Mouse (Mus musculus): Measurements from ENCODE around the gene Jsrp1. TPM values are rescaled to one million over a fixed set of nuclear protein-coding genes. Genes with fewer than 3 reads are reported as not detected.
"Not testable (repeated sequence)": the region's sequence is repeated elsewhere in the genome, so short reads cannot be mapped to it uniquely, and the experiment has no call there.

Jsrp1 gene
- polyA plus RNA-seq, 1 experiment from 2014 or later, result 0.95 TPM

DNA sequence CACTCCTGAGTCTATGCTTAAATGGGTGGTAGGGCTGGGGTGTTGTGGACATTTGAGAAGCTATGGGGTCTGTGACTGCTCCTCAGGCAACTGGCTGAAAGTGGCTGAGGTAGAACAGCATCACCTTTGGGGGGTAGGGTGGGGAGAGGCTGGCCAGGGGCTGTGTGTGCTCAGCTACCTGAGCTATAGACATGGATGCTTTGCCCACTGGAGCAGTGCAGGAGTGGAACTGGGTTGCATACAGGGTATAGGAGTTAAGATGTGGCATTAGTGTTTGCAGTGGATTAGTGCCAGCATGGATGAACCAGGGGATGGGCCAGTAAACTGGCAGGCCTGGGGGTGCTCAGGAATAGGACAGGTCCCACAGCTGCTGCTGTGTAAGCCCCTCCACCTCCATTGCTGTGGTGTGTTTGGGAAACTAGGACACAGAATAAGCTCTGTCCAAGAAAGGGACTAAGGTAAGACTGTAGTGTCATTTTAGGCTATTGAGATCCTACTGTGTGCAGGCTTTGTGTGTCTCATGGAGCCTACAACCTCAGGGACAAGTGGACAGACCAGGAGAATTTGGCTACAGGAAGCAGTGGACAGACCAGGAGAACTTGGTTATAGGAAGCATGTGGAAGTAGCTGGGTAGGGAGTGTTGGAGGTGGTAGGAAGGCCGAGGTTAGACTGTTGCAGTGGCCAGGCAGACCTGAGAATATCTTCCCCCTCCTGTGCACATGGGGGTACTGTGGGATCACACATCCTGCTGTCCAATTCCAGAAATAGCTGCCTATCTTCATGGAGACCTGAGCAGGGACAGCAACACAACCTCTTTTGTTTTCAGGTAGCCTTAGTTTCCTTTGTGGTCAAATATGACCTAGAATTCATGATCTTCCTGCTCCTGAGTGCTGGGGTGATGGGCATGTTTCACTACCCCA is 16.3 kb upstream of the Jsrp1 start:
- no peak for DNase-seq (ENCODE audit: low spot score)
- H3K27ac ChIP-seq (ENCODE audit: low read depth), result no peak overlapping the region
- no peaks in the 10 kb centered on the region for H3K9me3 ChIP-seq (ENCODE audit: control insufficient read depth, low read length)
- H3K27me3 ChIP-seq (replicated peaks; ENCODE audit: control insufficient read depth, insufficient read depth, low read length), result peaks cover 17% of the 10 kb centered on the region
- peaks cover 15% of the 10 kb centered on the region; the same call in 1 of the 2 replicates for H3K4me1 ChIP-seq (replicated peaks; ENCODE audit: control insufficient read depth, insufficient read depth, low read length)
- H3K4me3 ChIP-seq (ENCODE audit: low read depth, low read length), result no peak overlapping the region
- H3K9ac ChIP-seq (ENCODE audit: low read length), result no peak overlapping the region
- no peak overlapping the region for H3K4me2 ChIP-seq (ENCODE audit: low read length)
- 74% methylated on average over 1 of the region's 1 CpGs for WGBS
- peaks cover 14% of the 10 kb centered on the region for H3K36me3 ChIP-seq (ENCODE audit: control insufficient read depth, insufficient read depth, low read length)
- ATAC-seq (replicated peaks; ENCODE audit: low FRiP score, low TSS enrichment, low read depth), result no peak

DNA sequence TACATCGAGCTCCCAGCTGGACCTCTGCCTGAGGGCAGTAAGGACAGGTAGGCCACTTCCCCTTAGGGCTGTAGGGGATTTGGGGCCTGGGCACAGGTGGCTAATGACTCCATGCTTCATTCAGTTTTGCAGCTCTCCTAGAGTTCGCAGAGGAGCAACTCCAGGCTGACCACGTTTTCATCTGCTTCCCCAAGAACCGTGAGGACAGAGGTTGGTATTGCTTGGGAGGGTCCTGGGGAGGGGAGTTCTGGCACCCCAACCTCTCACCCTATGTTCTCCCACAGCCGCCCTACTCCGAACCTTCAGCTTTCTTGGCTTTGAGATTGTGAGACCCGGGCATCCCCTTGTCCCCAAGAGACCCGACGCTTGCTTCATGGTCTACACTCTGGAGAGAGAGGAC is 15.3 kb upstream of the Jsrp1 start:
- Histone ChIP-seq H3K4me1 (replicated peaks; ENCODE audit: control insufficient read depth, insufficient read depth, low read length) (peaks cover 15% of the 10 kb centered on the region; the same call in 1 of the 2 replicates), H3K4me2 (ENCODE audit: low read length) (peak overlapping the region; percentile 99), H3K36me3 (ENCODE audit: control insufficient read depth, insufficient read depth, low read length) (peaks cover 14% of the 10 kb centered on the region)
- not testable (repeated sequence) for H3K27ac ChIP-seq (ENCODE audit: low read depth); ATAC-seq (replicated peaks; ENCODE audit: low FRiP score, low TSS enrichment, low read depth); H3K9me3 ChIP-seq (ENCODE audit: control insufficient read depth, low read length); DNase-seq (ENCODE audit: low spot score); H3K9ac ChIP-seq (ENCODE audit: low read length); H3K27me3 ChIP-seq (replicated peaks; ENCODE audit: control insufficient read depth, insufficient read depth, low read length); H3K4me3 ChIP-seq (ENCODE audit: low read depth, low read length)
- 89% methylated on average over 9 of the region's 9 CpGs for WGBS

DNA sequence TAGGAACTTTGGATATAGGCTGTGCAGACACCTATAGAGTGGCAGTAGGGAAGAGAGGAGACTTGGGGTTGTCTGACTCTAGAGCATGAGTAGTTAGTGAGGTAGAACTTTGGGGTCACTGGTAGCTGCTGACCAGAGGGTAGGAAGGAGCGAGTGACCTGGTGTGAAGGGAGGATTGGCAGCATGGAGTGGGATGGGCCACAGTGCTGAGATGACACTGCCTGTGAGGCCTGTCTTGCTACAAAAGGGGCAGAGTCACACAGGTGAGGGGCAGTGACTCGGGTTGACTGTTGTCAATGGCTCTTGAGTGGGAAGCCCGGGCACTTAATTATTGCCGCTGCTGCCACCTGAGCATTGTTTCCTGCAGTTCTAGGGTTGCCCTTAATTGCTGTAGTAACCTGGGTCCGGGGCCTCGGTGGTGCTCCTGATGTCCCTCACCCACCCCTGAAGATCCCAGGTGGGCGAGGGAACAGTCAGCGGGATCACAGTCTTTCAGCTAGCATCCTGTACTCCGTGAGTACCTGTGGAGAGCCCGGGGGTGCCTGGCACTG is 14.6 kb upstream of the Jsrp1 start:
- Histone ChIP-seq H3K9ac (ENCODE audit: low read length) (peak overlapping the region; percentile 84), H3K4me2 (ENCODE audit: low read length) (peak overlapping the region; percentile 99), H3K27ac (ENCODE audit: low read depth) (no peak overlapping the region), H3K9me3 (ENCODE audit: control insufficient read depth, low read length) (no peaks in the 10 kb centered on the region), H3K4me1 (replicated peaks; ENCODE audit: control insufficient read depth, insufficient read depth, low read length) (peaks cover 15% of the 10 kb centered on the region; the same call in 1 of the 2 replicates), H3K27me3 (replicated peaks; ENCODE audit: control insufficient read depth, insufficient read depth, low read length) (0 out of 2 replicates have a peak, but pooled peaks cover 1% of the 10 kb centered on the region), H3K4me3 (ENCODE audit: low read depth, low read length) (peak overlapping the region; percentile 85), H3K36me3 (ENCODE audit: control insufficient read depth, insufficient read depth, low read length) (peaks cover 14% of the 10 kb centered on the region)
- ATAC-seq (replicated peaks; ENCODE audit: low FRiP score, low TSS enrichment, low read depth) (no peak), DNase-seq (ENCODE audit: low spot score) (no peak)
- WGBS, result 77% methylated on average over 10 of the region's 10 CpGs

DNA sequence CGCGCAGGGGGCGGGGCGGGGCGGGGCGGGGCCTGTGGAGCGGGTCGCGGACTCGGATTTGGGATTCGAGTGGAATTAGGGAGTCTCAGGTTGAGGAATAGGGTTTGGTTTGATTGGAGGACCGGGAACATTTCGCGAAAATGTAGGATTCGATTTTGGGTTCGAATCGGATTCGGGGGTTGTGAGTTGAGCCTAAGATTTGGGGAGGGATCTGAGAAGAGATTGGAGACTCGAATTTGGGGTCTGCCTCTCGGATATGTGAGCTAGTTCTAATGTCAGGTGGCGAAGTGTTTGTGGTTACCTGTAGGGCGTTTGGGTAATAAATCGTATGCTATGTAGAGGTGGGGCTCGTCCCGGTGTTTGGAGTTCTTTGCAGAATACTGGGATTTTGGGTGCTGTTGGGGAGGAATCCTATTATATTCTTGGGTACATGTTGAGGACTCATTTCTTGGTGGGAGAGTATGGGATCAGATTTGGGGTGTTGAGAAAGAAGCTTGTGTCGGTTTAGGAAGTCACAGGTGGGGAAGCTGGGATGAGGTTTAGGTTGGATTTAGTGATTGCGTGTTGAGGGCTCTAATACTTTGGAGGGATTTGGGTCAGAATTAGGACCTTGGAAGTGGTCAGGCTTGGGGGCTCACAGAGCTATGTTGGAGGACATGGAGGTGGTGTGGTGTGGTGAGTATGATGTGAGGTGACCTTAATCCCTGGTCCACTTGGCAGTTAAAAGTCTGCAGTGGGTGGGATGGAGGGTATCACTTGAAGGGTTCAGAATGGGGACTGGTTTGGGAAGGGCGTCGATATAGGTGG is 14.0 kb upstream of the Jsrp1 start:
- H3K9me3 ChIP-seq (ENCODE audit: control insufficient read depth, low read length), result no peaks in the 10 kb centered on the region
- peaks cover 14% of the 10 kb centered on the region for H3K36me3 ChIP-seq (ENCODE audit: control insufficient read depth, insufficient read depth, low read length)
- H3K4me3 ChIP-seq (ENCODE audit: low read depth, low read length), result peak overlapping the region; percentile 85
- H3K9ac ChIP-seq (ENCODE audit: low read length), result peak overlapping the region; percentile 84
- ATAC-seq (replicated peaks; ENCODE audit: low FRiP score, low TSS enrichment, low read depth) (no peak), DNase-seq (ENCODE audit: low spot score) (no peak)
- WGBS, result 6% methylated on average over 29 of the region's 29 CpGs
- H3K4me1 ChIP-seq (replicated peaks; ENCODE audit: control insufficient read depth, insufficient read depth, low read length), result peaks cover 15% of the 10 kb centered on the region; the same call in 1 of the 2 replicates
- H3K27ac ChIP-seq (ENCODE audit: low read depth), result peak overlapping the region; percentile 85; the same call in 1 of the 2 replicates
- peak overlapping the region; percentile 99 for H3K4me2 ChIP-seq (ENCODE audit: low read length)
- no peaks in the 10 kb centered on the region for H3K27me3 ChIP-seq (replicated peaks; ENCODE audit: control insufficient read depth, insufficient read depth, low read length)

DNA sequence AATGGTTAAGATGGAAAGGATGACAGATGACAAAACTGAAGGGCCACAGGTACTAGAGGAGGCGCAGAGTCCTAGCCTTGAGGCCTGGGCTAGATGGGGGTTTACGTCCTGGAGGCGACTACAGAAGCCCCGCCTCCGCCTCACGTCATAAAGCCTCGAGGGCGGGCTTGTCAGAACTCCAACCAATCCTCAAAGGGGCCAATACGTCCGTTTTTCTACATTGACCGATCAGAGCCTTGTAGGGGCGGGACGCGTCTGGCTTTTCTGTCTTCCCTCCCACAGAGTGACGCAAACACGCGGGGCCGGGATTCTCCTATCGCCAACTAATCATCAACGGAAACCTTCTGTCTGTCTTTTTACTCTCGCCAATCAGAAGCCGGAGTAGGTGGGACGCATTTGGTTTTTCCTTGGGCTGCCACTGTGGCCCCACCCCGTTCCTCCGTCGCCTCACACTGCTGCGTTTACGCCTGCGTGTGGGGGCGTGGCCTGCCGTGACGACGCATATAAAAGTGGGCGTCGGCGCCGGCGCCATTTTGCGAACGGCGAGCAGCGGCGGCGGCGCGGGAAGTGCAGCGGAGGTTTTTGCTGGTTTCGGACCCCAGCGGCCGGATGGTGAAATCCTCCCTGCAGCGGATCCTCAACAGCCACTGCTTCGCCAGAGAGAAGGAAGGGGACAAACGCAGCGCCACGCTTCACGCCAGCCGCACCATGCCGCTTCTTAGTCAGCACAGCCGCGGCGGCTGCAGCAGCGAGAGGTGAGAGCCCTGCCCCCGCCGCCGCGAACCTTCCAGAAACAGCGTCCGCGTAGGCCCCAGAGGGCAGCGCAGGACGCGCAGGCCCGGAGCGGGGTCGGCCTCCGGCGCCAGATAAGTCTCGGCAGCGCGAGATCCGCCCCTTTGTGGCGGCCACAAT is 13.1 kb upstream of the Jsrp1 start, which contains the start of gene Oaz1:
Gene Oaz1 (plus strand): TSS at position 506 of the 912 bp plus-strand sequence.
- under 1% methylated on average over 73 of the region's 82 CpGs for WGBS
- Histone ChIP-seq H3K9me3 (ENCODE audit: control insufficient read depth, low read length) (no peaks in the 10 kb centered on the region), H3K4me1 (replicated peaks; ENCODE audit: control insufficient read depth, insufficient read depth, low read length) (peaks cover 15% of the 10 kb centered on the region; the same call in 1 of the 2 replicates), H3K4me3 (ENCODE audit: low read depth, low read length) (peak within 1 kb of the TSS; percentile 85), H3K27ac (ENCODE audit: low read depth) (peak within 1 kb of the TSS; percentile 85), H3K36me3 (ENCODE audit: control insufficient read depth, insufficient read depth, low read length) (peaks cover 14% of the 10 kb centered on the region), H3K27me3 (replicated peaks; ENCODE audit: control insufficient read depth, insufficient read depth, low read length) (no peaks in the 10 kb centered on the region), H3K4me2 (ENCODE audit: low read length) (peak within 1 kb of the TSS; percentile 99), H3K9ac (ENCODE audit: low read length) (peak within 1 kb of the TSS; percentile 84)
- DNase-seq (ENCODE audit: low spot score) (peak; percentile 97), ATAC-seq (replicated peaks; ENCODE audit: low FRiP score, low TSS enrichment, low read depth) (peak; percentile 97)

DNA sequence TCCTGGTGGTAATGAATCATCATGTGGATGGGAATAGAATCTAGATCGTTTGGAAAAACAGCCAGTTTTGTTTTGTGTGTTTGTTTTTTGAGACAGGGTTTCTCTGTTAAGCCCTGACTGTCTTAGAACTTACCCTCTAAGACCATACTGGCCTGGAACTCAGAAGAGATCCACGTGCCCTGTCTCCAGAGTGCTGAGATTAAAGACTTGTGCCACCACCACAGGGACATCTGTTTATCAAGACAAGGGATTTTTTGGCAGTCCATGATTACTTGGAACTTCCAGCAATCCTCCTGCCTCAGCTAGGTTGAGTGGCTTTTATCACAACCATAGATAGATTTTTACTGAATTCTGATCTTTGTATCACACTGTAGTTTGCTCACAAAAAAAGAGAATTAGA is 11.5 kb upstream of the Jsrp1 start:
- peaks cover 12% of the 10 kb centered on the region for H3K36me3 ChIP-seq (ENCODE audit: control insufficient read depth, insufficient read depth, low read length)
- peaks cover 5% of the 10 kb centered on the region; the same call in 1 of the 2 replicates for H3K4me1 ChIP-seq (replicated peaks; ENCODE audit: control insufficient read depth, insufficient read depth, low read length)
- no peaks in the 10 kb centered on the region for H3K9me3 ChIP-seq (ENCODE audit: control insufficient read depth, low read length)
- 83% methylated on average over 2 of the region's 2 CpGs for WGBS
- H3K27ac ChIP-seq (ENCODE audit: low read depth), result no peak overlapping the region
- no peak overlapping the region for H3K4me3 ChIP-seq (ENCODE audit: low read depth, low read length)
- H3K27me3 ChIP-seq (replicated peaks; ENCODE audit: control insufficient read depth, insufficient read depth, low read length), result no peaks in the 10 kb centered on the region
- no peak for ATAC-seq (replicated peaks; ENCODE audit: low FRiP score, low TSS enrichment, low read depth)
- H3K4me2 ChIP-seq (ENCODE audit: low read length), result no peak overlapping the region
- no peak overlapping the region for H3K9ac ChIP-seq (ENCODE audit: low read length)
- DNase-seq (ENCODE audit: low spot score), result no peak

DNA sequence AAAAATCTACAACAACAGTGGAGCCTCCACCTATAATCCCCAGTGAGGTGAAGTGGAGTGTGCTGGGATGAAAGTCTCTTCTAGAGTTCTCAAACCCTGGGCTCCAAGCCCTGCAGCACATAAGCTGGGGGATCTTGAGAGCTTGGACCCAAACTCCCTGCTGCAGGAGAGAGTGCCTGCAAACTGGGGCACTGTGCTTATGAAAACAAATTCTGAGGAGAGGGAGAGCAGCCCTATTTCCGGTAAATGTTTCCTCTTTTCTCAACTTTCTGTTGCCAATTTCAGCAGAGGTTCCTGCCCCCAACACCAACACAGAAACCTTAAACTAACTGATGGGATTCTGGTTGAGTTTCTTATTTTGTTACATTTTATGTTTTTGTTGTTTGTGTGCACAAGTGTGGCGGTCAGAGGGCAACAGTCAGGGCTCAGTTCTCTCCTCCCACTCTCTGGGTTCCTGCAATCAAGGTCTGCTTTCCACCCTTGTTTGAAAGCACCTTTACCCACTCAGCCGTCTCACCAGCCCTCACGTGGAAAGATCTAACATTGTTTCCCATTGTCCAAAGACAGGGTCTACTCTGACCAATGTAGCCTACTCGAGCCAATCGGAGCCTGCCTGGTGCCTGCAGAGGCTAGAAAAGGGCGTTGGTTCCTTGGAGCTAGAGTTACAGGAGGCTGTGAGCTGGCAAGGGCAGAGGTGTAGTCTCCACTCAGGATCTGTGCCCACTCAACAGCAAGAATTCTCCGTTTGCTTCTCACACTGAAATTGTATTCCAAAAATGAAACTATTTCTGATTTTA is 10.7 kb upstream of the Jsrp1 start:
- Histone ChIP-seq H3K9ac (ENCODE audit: low read length) (no peak overlapping the region), H3K27ac (ENCODE audit: low read depth) (no peak overlapping the region), H3K4me2 (ENCODE audit: low read length) (no peak overlapping the region), H3K36me3 (ENCODE audit: control insufficient read depth, insufficient read depth, low read length) (peaks cover 4% of the 10 kb centered on the region; the same call in 1 of the 2 replicates), H3K9me3 (ENCODE audit: control insufficient read depth, low read length) (no peaks in the 10 kb centered on the region), H3K4me1 (replicated peaks; ENCODE audit: control insufficient read depth, insufficient read depth, low read length) (peaks cover 5% of the 10 kb centered on the region; the same call in 1 of the 2 replicates), H3K27me3 (replicated peaks; ENCODE audit: control insufficient read depth, insufficient read depth, low read length) (no peaks in the 10 kb centered on the region), H3K4me3 (ENCODE audit: low read depth, low read length) (no peak overlapping the region)
- ATAC-seq (replicated peaks; ENCODE audit: low FRiP score, low TSS enrichment, low read depth) (no peak), DNase-seq (ENCODE audit: low spot score) (no peak)
- 71% methylated on average over 8 of the region's 8 CpGs for WGBS

All from intestine, embryonic 14.5 days (tissue).